Mouse (Mus musculus) limb, embryonic 14.5 days (tissue): ENCODE results near the gene Ahsa1. TPM values are rescaled to one million over a fixed set of nuclear protein-coding genes. Genes with fewer than 3 reads are reported as not detected.

Experiments used
- ATAC-seq: fragments of 200-750 bp; cut with Nextera tagmentation; 2 replicates; pipeline ENCODE4 v1.8.0; 2017; ENCODE audit warnings: low read depth, moderate number of reproducible peaks, moderate TSS enrichment; ENCODE audit not compliant: low FRiP score
- DNase-seq: peaks from one replicate; pipeline ENCODE4 v3.0.0-alpha.2; 2015; ENCODE audit warnings: low spot score
- H3K27ac ChIP-seq: fragments of 300-500 bp; sonication (generic); replicated peaks from 2 replicates; pipeline ENCODE4 v1.5.1; 2014; ENCODE audit warnings: low read depth, mild to moderate bottlenecking, low read length, moderate library complexity, mixed read lengths
- H3K27me3 ChIP-seq: fragments of 300-500 bp; sonication (generic); 2 replicates; pipeline ENCODE4 v1.6.1; 2014; ENCODE audit warnings: low read length, mixed read lengths; ENCODE audit not compliant: control insufficient read depth, insufficient read depth
- H3K36me3 ChIP-seq: fragments of 300-500 bp; sonication (generic); 2 replicates; pipeline ENCODE4 v1.6.1; 2014; ENCODE audit warnings: mild to moderate bottlenecking, low read length, moderate library complexity, mixed read lengths; ENCODE audit not compliant: control insufficient read depth, insufficient read depth
- H3K4me1 ChIP-seq: fragments of 300-500 bp; sonication (generic); 2 replicates; pipeline ENCODE4 v1.6.1; 2014; ENCODE audit warnings: antibody characterized with exemption, low read length, mixed read lengths; ENCODE audit not compliant: control insufficient read depth, insufficient read depth
- H3K4me2 ChIP-seq: fragments of 300-500 bp; sonication (generic); replicated peaks from 2 replicates; pipeline ENCODE4 v1.6.1; 2014; ENCODE audit warnings: low read depth, mild to moderate bottlenecking, low read length, moderate library complexity; ENCODE audit not compliant: severe bottlenecking
- H3K4me3 ChIP-seq: fragments of 300-500 bp; sonication (generic); replicated peaks from 2 replicates; pipeline ENCODE4 v1.5.1; 2014; ENCODE audit warnings: low read length
- H3K9ac ChIP-seq: fragments of 300-500 bp; sonication (generic); 2 replicates; pipeline ENCODE4 v1.6.1; 2014; ENCODE audit warnings: mild to moderate bottlenecking, low read depth, low read length, moderate library complexity; ENCODE audit not compliant: severe bottlenecking
- H3K9me3 ChIP-seq: fragments of 300-500 bp; sonication (generic); 2 replicates; pipeline ENCODE4 v1.6.1; 2016; ENCODE audit warnings: low read length; ENCODE audit not compliant: control insufficient read depth
- POLR2A ChIP-seq: fragments of 200-500 bp; IDR thresholded peaks from 2 replicates; pipeline ENCODE4 v1.8.0; 2012; ENCODE audit warnings: inconsistent platforms, mild to moderate bottlenecking, moderate library complexity, borderline replicate concordance; ENCODE audit not compliant: insufficient read depth, insufficient read length; ENCODE audit errors: extremely low read depth
- WGBS: fragments of 180-500 bp; shearing (Covaris S2); extraction: QIAGEN DNeasy Blood & Tissue Kit; methylation state at CpG from one replicate; pipeline ENCODE4 v1.1.7; 2014; 5-methylcytosine and 5-hydroxymethylcytosine counted together
- microRNA-seq: library from miRNA; unstranded; fragments of <30 nt; microRNA quantifications from one replicate; pipeline ENCODE4, GENCODE M21; 2016
- polyA plus RNA-seq, 2 experiments: library from polyadenylated mRNA; depleted of rRNA in 1 of 2; stranded (reverse) in 1 of 2; unstranded in 1 of 2; fragments of >200 nt; fragmentation: Nextera tagmentation in 1 of 2; extraction: Ambion mirVana in 1 of 2; gene quantifications; 2 replicates each; pipeline versions ENCODE4 v1.2.1 to v1.2.3; 2012 to 2014

Ahsa1 gene
- polyA plus RNA-seq, 2 experiments, result 168 to 187 TPM

DNA sequence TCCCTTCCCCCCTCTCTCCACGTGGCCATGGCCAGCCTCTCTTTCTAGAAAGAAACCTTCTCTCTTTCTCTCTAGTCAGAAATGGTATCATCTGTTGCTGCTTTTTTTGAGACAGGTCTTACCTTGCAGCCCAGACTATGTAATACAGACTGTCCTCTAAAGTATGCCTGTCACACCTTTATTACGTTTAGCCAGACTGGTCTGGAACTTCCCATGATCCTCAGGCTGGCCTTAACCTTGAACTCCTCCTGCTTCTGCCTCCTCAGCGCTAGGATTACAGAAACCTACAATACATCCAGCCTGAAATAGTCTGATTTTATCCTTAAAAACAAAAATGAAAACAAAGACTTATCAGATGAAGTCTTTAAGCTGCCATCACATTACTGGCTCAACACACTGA, 53.0 kb downstream of the Ahsa1 start:
- Histone ChIP-seq H3K36me3 (peaks cover 7% of the 10 kb centered on the region; the same call in 1 of the 2 replicates), H3K27me3 (no peaks in the 10 kb centered on the region), H3K4me3 (no peak overlapping the region), H3K4me2 (no peak overlapping the region), H3K9ac (no peak overlapping the region), H3K27ac (no peak overlapping the region), H3K4me1 (no peaks in the 10 kb centered on the region), H3K9me3 (no peaks in the 10 kb centered on the region)
- TF ChIP-seq POLR2A, result no peak
- WGBS, result 89% methylated on average over 3 of the region's 3 CpGs
- ATAC-seq (no peak), DNase-seq (no peak)

Small RNAs within 50 kb of the gene (microRNA-seq; reads per million reads assigned to microRNA genes)
- gene Gm47293, result not detected

Other genes starting within 250 kb of the Ahsa1 start
- 0.01 and 0.10 TPM in 2 replicates for gene Tmem63c, start 245.1 kb upstream of the Ahsa1 start, polyA plus RNA-seq (2012; rRNA removed)
- not detected in 2 replicates for gene Tmem63c, start 245.1 kb upstream of the Ahsa1 start, polyA plus RNA-seq (2014; fragmentation: Nextera tagmentation; extraction: Ambion mirVana)
- 0.45 and 0.51 TPM in 2 replicates for gene Ngb, start 163.9 kb upstream of the Ahsa1 start, polyA plus RNA-seq (2012; rRNA removed)
- gene Ngb, start 163.9 kb upstream of the Ahsa1 start, polyA plus RNA-seq (2014; fragmentation: Nextera tagmentation; extraction: Ambion mirVana), result 0.19 and 0.48 TPM in 2 replicates
- gene Gstz1, start 119.3 kb upstream of the Ahsa1 start, polyA plus RNA-seq (2012; rRNA removed), result 67.7 and 75.2 TPM in 2 replicates
- gene Gstz1, start 119.3 kb upstream of the Ahsa1 start, polyA plus RNA-seq (2014; fragmentation: Nextera tagmentation; extraction: Ambion mirVana), result 37.5 and 42.4 TPM in 2 replicates
- 20.6 and 26.3 TPM in 2 replicates for gene Pomt2, start 118.5 kb upstream of the Ahsa1 start, polyA plus RNA-seq (2012; rRNA removed)
- 16.8 and 18.4 TPM in 2 replicates for gene Pomt2, start 118.5 kb upstream of the Ahsa1 start, polyA plus RNA-seq (2014; fragmentation: Nextera tagmentation; extraction: Ambion mirVana)
- gene Samd15, start 66.8 kb upstream of the Ahsa1 start, polyA plus RNA-seq (2012; rRNA removed), result 1.2 and 2.0 TPM in 2 replicates
- gene Samd15, start 66.8 kb upstream of the Ahsa1 start, polyA plus RNA-seq (2014; fragmentation: Nextera tagmentation; extraction: Ambion mirVana), result 1.1 and 1.6 TPM in 2 replicates
- 6.2 and 6.8 TPM in 2 replicates for gene Tmed8, start 66.0 kb upstream of the Ahsa1 start, polyA plus RNA-seq (2012; rRNA removed)
- 2.9 and 3.3 TPM in 2 replicates for gene Tmed8, start 66.0 kb upstream of the Ahsa1 start, polyA plus RNA-seq (2014; fragmentation: Nextera tagmentation; extraction: Ambion mirVana)
- gene Noxred1, start 27.7 kb upstream of the Ahsa1 start, polyA plus RNA-seq (2012; rRNA removed), result 0.80 and 1.5 TPM in 2 replicates
- 0.40 and 0.99 TPM in 2 replicates for gene Noxred1, start 27.7 kb upstream of the Ahsa1 start, polyA plus RNA-seq (2014; fragmentation: Nextera tagmentation; extraction: Ambion mirVana)
- 44.3 and 45.0 TPM in 2 replicates for gene Vipas39, start 223 bp upstream of the Ahsa1 start, polyA plus RNA-seq (2012; rRNA removed)
- gene Vipas39, start 223 bp upstream of the Ahsa1 start, polyA plus RNA-seq (2014; fragmentation: Nextera tagmentation; extraction: Ambion mirVana), result 42.1 and 52.5 TPM in 2 replicates
- gene Ism2, start 33.2 kb downstream of the Ahsa1 start, polyA plus RNA-seq (2012; rRNA removed), result 0.99 and 1.2 TPM in 2 replicates
- 1.4 TPM in 2 replicates for gene Ism2, start 33.2 kb downstream of the Ahsa1 start, polyA plus RNA-seq (2014; fragmentation: Nextera tagmentation; extraction: Ambion mirVana)
- 23.3 and 35.2 TPM in 2 replicates for gene Sptlc2, start 121.9 kb downstream of the Ahsa1 start, polyA plus RNA-seq (2012; rRNA removed)
- 80.8 and 85.5 TPM in 2 replicates for gene Sptlc2, start 121.9 kb downstream of the Ahsa1 start, polyA plus RNA-seq (2014; fragmentation: Nextera tagmentation; extraction: Ambion mirVana)
- 62.4 and 83.4 TPM in 2 replicates for gene Slirp, start 177.4 kb downstream of the Ahsa1 start, polyA plus RNA-seq (2012; rRNA removed)
- gene Slirp, start 177.4 kb downstream of the Ahsa1 start, polyA plus RNA-seq (2014; fragmentation: Nextera tagmentation; extraction: Ambion mirVana), result 292 and 314 TPM in 2 replicates
- 60.2 and 62.2 TPM in 2 replicates for gene Alkbh1, start 177.5 kb downstream of the Ahsa1 start, polyA plus RNA-seq (2012; rRNA removed)
- gene Alkbh1, start 177.5 kb downstream of the Ahsa1 start, polyA plus RNA-seq (2014; fragmentation: Nextera tagmentation; extraction: Ambion mirVana), result 48.3 and 59.0 TPM in 2 replicates
- gene Snw1, start 205.8 kb downstream of the Ahsa1 start, polyA plus RNA-seq (2012; rRNA removed), result 30.8 and 45.3 TPM in 2 replicates
- gene Snw1, start 205.8 kb downstream of the Ahsa1 start, polyA plus RNA-seq (2014; fragmentation: Nextera tagmentation; extraction: Ambion mirVana), result 125 and 134 TPM in 2 replicates
- not detected in 2 replicates for gene Gm5788, start 228.2 kb downstream of the Ahsa1 start, polyA plus RNA-seq (2012; rRNA removed)
- gene Gm5788, start 228.2 kb downstream of the Ahsa1 start, polyA plus RNA-seq (2014; fragmentation: Nextera tagmentation; extraction: Ambion mirVana), result not detected in 2 replicates
- gene Gm8300, start 247.8 kb downstream of the Ahsa1 start, polyA plus RNA-seq (2012; rRNA removed), result not detected in 2 replicates
- gene Gm8300, start 247.8 kb downstream of the Ahsa1 start, polyA plus RNA-seq (2014; fragmentation: Nextera tagmentation; extraction: Ambion mirVana), result not detected in 2 replicates